Mouse (Mus musculus) liver, postnatal 0 days (tissue): ENCODE results near the gene Zpr1.
A peak's percentile ranks its signal among the peaks of the same experiment; 100 is the strongest.

Experiments
- CTCF ChIP-seq: sonication (generic); IDR thresholded peaks from 2 replicates; pipeline ENCODE4 v1.5.1; 2016; ENCODE audit warnings: antibody characterized with exemption, low read depth
- EP300 ChIP-seq: IDR thresholded peaks from 2 replicates; pipeline ENCODE4 v1.6.1; 2016; ENCODE audit warnings: antibody characterized with exemption, low read depth, mild to moderate bottlenecking

GRCm38 (mm10) chr9:46314507-46314906 lies 41.6 kb downstream of the Zpr1 start:
- no peak for TF ChIP-seq EP300
- peak; percentile 96 for TF ChIP-seq CTCF
